Mouse (Mus musculus) frontal cortex, adult (tissue): ENCODE data around the gene Mroh2a.

ENCODE experiments used
- ATAC-seq: cut with Nextera tagmentation; 2 replicates; pipeline ENCODE4 v1.9.2; 2017; ENCODE audit warnings: mild to moderate bottlenecking, moderate library complexity, mixed read lengths; ENCODE audit not compliant: low TSS enrichment

Gene Mroh2a

GRCm38 (mm10) chr1:88276524-88277097 lies 49.8 kb downstream of the Mroh2a start:
- peak; percentile 11 for ATAC-seq

- ATAC-seq: peak; percentile 94
Measured at GRCm38 (mm10) chr1:88277098-88277817, 50.5 kb downstream of the Mroh2a start, which contains the start of the genes Hjurp and Trpm8. Hjurp (minus strand) TSS chr1:88277633. Trpm8 (plus strand) TSS chr1:88277661.

GRCm38 (mm10) chr1:88277818-88278511 lies 51.2 kb downstream of the Mroh2a start:
- ATAC-seq: peak; percentile 0; the same call in 1 of the 2 replicates

- ATAC-seq: no peak
Measured at GRCm38 (mm10) chr1:88279111-88280005, 52.6 kb downstream of the Mroh2a start.

GRCm38 (mm10) chr1:88280006-88280690 lies 53.4 kb downstream of the Mroh2a start:
- no peak for ATAC-seq

- no peak for ATAC-seq
Measured at GRCm38 (mm10) chr1:88282301-88282700, 55.5 kb downstream of the Mroh2a start.

GRCm38 (mm10) chr1:88283376-88284227 lies 56.8 kb downstream of the Mroh2a start:
- no peak for ATAC-seq

- ATAC-seq: no peak
Measured at GRCm38 (mm10) chr1:88284228-88284945, 57.6 kb downstream of the Mroh2a start.

GRCm38 (mm10) chr1:88284946-88285320 lies 58.1 kb downstream of the Mroh2a start:
- no peak for ATAC-seq

GRCm38 (mm10) chr1:88285652-88286051 lies 58.9 kb downstream of the Mroh2a start:
- no peak for ATAC-seq

- no peak for ATAC-seq
Measured at GRCm38 (mm10) chr1:88286136-88286845, 59.5 kb downstream of the Mroh2a start.

- ATAC-seq: 0 out of 2 replicates have a peak, but pooled peaks have one; percentile 0
Measured at GRCm38 (mm10) chr1:88286887-88287696, 60.3 kb downstream of the Mroh2a start.

GRCm38 (mm10) chr1:88287697-88287980 lies 60.9 kb downstream of the Mroh2a start:
- peak; percentile 35; the same call in 1 of the 2 replicates for ATAC-seq

GRCm38 (mm10) chr1:88288056-88288788 lies 61.4 kb downstream of the Mroh2a start:
- ATAC-seq: no peak

- ATAC-seq: no peak
Measured at GRCm38 (mm10) chr1:88288789-88289127, 62.0 kb downstream of the Mroh2a start.

- no peak for ATAC-seq
Measured at GRCm38 (mm10) chr1:88289152-88289551, 62.4 kb downstream of the Mroh2a start.

- no peak for ATAC-seq
Measured at GRCm38 (mm10) chr1:88289917-88290316, 63.1 kb downstream of the Mroh2a start.

GRCm38 (mm10) chr1:88290511-88290910 lies 63.7 kb downstream of the Mroh2a start:
- no peak for ATAC-seq
